Mouse (Mus musculus) adrenal gland, adult 18-20 months (tissue): ENCODE data around the gene Ccdc180. TPM values are rescaled to one million over a fixed set of nuclear protein-coding genes. Genes with fewer than 3 reads are reported as not detected.
A peak's percentile ranks its signal among the peaks of the same experiment; 100 is the strongest.

ENCODE experiments used
- DNase-seq, 2 experiments: peaks; one replicate each; pipeline ENCODE4 v3.0.0; 2021 to 2022; ENCODE audit warnings: low spot score in 2 of 2
- long read RNA-seq, 2 experiments: library from polyadenylated mRNA; stranded (forward); transcript quantifications; one replicate each; pipeline ENCODE4 v2.0.0; 2021
- total RNA-seq, 2 experiments: library from RNA; stranded (reverse); gene quantifications; 1 replicate in 1 of 2; 2 replicates in 1 of 2; pipeline ENCODE4 v1.2.3; 2021

Ccdc180 gene
- total RNA-seq, result under 1 TPM in 1 of 2 experiments, not detected in 1; 0.10 TPM
- long read RNA-seq, experiment 1, result 0 reads
- long read RNA-seq, experiment 2, result 0 reads

DNA sequence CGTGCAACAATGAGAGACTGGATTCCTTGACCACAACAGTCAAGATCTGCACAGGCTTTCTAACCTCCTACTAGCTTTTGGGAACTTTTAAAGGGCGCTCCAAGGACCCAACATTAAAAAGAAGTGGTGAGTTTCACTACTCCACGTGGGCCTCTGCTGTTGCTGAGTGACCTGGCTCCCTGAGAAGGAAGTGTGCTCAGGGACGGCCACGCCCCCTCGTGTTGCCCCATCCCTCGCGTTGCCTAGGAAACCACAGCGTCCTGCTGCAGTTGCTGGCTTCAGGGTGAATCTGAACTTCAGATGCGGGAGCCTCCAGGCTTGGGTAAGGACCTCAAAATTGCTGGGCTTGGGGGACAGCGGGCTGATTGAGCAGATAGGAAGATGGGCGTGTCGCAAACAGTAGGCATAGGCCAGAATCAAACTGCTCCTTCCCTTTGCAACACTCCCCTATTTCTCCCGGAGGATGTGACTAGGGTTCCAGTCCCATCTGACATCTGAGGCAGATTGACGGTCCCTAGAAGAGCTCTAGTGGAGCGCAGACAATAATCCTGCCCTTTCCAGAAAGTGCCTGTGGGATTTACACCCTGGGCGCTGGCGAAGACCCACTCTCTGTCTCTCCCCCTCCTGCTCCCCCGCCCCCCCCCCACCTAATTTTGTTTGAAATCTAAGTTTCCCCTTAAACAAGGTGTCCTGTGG, at the start of gene Ccdc180:
Ccdc180 (plus strand) TSS at position 238 of the 696 bp plus-strand sequence.
- DNase-seq, result peak; percentile 74 to 83

DNA sequence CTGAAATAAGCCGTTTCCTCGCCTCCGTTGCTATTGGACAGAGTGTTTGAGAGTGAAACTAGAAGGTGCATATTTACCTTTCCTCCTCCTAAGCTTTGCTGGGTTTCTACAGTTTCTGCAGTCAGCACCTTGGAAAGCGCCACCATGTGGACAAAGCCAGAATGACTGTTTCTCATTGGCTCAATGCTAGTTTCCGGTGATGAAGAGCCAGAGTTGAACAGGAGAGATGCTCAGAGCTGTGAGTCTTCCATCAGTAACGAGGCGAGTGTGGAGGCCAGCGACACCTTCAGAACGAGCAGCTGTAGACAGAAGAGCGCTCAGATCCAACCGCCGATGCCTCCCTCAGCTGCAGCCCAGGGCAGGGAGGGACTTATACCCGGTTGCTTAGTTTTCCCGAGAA, 45.7 kb upstream of the Ccdc180 start:
- no peak for DNase-seq

DNA sequence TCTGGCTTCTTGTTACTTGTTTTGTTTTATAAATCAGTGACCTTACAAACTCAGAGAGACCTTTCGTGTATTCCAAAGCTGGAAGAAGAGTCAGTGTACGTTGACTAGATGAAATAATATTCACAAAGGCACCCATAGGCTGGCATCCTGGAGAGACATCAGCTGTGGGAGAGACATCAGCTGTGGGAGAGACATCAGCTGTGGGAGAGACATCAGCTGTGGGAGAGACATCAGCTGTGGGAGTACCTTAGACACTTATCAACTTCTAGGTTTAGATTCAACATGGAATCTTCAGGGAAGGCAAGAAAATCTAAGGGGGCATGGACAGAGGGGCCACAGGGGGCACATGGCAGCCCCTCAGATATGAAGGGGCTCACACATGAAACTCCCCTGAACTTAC, 43.8 kb upstream of the Ccdc180 start:
- no peak for DNase-seq

DNA sequence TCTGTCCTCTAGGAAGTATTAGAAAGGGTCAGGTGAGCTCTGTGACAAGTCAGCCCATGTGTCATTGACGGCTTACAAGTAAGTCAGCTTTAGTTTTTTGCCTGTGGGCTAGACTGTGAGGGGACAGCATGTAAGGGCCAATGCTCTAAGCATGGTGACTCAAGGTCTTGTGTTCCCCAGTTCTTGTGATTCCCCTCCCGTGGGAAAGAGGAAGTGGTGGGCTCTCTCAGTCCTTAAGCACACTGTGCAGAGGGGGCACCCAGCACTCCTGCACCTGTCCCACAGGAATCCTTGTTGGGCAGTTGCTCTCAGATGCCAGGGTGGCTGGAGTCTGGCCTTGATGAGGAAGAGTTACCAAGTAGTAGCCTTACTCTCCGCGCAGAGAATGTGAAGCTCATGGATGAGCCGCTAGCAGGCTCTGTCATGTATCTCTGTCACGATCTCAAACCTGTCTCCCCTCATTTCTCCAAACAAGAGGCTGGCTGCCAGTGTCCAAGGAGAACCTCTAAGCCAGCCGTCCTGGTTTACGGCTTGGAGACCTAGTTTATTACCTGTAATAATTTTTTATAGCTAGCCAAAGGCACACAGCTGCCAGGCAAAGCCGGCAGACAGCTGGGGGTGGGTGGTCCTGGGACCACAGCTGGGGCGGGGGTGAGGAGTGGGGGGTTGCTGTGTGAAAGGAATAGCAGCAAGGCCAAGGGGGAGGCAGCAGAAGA, 41.8 kb upstream of the Ccdc180 start, which contains the start of gene Stra6l:
Stra6l (plus strand) TSS at position 556 of the 716 bp plus-strand sequence.
- DNase-seq, result no peak

DNA sequence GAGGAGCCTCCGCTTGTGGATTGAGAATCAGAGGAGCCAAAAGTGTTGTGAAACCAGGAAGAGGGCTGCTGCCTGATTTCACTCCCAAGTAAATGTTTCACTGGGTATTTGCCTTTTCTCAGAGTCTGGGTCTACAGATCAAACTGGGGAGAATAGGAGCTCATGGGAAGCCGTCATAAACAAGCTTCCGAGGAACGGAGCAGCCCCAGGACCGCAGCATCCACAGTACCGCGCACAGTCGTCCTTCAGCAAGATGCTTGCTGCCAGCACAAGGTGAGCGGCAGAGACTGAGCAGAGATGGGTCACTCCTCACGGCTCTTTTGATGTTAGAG, 41.3 kb upstream of the Ccdc180 start:
- no peak for DNase-seq

DNA sequence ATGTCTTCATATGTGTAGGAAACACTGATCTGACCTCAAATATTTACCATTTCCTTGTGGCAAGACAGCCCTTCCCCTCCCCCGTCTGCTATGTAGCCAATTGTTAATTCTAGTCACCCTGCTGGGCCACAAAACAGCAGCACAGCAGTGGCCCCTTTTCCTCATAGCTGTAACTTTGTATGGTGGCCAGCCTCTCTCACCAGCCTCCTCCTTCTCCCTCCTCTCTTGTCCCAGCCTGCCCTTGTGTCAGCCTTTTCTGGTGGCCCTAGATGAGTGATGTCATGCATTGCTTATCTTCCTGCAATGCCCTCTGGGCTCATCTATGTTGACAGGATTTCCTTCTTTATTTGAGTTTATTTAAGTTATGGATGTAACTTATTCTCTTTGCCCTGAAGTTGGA, 40.7 kb upstream of the Ccdc180 start:
- no peak for DNase-seq

DNA sequence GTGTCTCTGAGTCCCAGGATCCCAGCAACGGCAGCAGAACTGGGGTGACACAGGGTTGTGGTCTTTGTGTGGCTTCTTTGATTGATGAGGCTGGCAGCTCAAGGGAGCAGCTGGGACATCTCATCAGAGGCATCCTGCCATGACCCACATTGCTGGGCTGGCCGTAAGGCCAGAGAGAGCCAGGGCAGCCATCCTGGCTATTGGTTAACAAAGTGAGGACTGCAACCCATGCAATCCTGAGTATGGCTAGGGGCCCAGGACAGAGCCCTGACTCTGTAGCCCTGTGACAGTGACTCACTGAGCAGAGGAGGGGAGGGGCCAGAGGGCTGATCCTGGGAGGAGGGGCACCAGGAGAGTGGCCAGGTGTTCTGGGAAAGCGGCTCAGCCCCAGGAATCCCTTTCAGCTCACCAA, 38.5 kb upstream of the Ccdc180 start:
- DNase-seq, result peak; percentile 30 to 43

DNA sequence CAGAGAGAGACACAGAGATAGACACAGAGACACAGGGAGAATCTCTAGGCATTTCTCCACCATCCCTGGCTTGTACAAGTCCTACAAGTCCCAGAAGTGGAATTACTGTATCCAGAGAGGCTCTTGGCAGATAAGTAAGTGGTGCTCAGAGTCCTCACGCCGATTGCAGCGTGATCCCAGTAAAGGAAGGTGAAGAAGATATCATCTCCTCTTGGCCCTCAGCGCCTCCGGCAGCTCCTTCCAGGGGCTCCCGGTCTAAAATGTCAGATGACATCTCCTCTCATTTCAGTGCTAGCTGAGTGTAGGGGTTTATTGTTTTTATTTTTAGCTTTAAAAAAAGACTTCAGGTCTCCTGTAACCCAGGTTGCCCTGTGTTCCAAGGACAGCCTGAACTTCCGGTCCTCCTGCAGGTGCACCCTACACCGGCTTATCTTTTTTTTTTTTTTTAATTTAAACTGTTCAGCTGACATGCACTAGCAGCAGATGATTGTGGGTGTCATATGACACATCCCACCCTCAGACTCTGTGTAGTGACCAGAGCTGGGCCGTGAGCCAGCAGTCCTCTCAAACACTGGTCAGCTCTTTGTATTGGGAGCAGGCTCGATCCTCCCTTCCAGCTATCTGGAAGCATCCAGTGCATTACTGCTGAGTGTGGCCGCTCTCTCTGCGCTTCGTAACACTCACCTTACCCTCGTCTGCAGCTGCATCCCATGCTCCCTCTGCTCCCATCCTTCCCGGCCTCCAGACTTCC, 36.4 kb upstream of the Ccdc180 start:
- no peak for DNase-seq

DNA sequence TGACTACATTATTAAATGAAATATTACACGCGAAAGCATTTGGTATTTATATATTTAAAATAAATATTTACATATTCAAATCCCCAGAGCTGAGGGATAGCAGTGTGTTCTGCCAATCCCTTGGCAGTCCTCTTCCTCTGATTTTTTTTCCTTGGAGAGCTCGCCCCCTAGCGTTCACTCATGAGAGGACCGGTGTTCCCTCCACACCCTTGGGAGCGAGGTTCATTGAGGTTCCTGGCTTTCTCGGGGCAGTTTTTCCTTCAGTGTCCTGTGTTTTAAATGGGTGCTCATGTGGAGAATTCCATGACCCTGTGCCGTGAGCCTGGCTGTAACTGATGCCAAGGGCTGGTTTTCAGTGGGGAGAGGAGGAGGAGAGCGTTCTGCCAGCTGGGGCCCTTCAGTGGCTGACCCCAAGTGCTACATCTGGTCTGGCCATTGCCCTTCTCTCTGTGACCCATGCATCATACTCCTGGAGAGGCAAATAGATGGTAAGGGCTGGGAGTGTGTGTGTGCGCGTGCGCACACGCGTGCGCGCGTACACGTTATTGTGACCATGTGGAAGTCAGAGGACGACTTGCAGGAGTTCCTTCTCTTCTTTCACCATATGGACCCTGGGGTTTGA, 34.2 kb upstream of the Ccdc180 start:
- peak; percentile 74 to 77 for DNase-seq

DNA sequence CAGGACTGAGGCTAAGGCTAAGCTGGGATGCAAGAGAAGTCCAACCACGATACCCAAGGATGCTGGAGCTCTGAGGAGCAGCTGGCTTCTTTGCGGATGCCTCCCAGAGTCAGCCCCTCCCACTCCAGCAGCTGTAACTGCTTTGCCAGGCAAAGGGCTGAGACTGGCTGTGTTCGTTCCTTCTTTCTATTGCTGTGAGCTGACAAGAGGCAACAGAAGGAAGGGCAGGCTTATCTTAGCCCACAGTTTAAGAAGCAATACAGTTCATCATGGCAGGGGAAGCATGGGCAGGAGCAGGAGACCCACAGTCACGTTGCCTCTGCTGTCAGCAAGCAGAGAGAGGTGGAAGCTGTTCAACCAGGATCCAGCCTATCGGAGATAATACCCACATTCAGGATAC, 28.9 kb upstream of the Ccdc180 start:
- DNase-seq, result no peak

DNA sequence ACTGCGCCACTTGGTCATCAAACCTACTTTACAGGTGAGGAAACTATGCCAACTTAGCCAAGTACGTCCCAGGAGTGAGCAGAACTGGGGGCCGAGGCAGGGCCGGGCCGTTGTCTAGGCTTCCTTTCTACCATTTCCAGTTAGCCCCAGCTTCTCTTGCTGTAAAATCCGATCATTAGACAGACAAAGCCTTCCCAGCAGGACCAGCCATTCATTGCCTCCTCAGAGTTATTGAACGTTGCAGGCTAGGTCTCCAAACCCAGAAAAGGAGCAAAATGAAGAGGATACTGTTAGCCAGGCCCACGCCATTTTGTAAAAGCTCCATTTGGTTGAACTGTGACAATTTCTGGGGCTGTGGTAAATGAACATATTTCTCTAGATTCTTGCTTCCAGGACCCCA, 22.7 kb upstream of the Ccdc180 start:
- no peak for DNase-seq

DNA sequence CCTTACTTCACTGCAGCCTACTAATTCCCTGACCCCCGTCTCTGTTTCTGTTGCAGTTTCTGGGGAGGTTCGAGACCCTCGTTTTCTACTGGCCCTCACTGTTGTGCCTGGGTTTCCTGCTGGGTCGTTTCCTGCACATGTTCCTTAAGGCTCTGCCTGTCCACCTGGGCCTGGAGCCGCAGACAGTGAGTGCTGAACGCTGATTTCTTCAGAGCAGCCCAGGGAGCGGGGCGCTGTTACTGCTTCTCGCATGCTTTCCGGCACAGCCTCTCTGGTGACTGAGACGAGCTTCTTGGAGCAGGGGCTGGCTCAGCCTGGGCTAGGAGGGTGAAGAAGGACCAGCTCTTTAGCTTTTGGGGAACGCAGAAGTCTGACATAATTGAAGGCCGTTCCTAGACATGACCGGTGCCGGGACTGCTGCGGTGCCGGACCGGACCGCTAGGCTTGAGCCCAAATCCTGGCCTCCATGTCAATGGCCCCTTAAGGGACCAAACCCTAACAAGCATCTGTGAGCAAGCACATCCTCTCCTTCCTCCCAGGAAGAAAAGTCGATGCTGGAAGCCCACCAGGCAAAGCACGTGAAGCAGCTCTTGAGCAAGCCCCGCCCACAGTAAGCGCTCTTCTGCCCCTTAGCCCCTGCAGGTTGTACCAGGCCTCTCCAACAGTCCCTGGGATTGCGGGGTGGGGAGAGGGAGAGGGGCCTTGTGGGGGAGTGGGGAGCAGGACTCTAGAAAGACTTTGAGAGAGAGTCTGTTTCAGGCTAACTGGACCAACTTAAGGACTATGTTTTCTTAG, 20.9 kb upstream of the Ccdc180 start:
- DNase-seq, result no peak

DNA sequence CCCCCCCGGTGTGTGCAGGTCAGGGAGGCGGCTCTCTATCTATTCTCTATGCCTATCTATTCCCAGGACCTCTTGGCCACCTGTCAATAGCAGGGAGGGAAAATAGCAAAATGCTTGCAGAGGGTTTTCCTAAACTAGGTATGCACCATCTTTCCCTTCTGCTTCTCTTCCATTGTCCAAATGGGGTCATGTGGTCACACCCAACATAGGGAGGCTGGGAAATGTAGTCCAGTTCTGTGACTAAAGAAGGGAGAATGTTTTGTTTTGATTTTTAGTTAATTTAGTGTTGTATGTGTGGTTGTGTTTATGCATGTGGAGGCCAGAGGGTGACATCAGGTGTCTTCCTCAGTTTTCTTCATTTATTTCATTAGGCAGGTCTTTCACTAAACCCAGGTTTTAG, 18.0 kb upstream of the Ccdc180 start:
- DNase-seq, result no peak

DNA sequence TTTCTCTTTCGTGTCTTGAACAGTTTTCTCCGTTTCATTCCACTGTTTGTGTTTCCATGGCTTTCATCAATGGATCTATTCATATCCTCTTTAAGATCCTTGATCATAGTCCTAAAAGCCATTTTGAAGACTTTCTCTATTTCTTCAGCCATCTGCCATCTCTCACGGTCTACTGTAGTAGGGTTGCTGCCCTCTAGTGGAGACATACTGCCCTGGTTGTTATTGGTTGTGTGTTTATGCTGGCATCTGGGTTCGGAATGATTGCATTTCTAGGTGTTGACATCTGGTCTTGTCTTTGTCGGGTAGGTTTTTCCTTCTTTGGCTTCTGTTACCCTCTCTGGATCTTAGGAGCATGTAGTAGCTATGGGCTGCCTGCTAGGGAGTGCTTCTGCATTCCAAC, 11.2 kb upstream of the Ccdc180 start:
- peak in 1 of 2 experiments; percentile 51 for DNase-seq

DNA sequence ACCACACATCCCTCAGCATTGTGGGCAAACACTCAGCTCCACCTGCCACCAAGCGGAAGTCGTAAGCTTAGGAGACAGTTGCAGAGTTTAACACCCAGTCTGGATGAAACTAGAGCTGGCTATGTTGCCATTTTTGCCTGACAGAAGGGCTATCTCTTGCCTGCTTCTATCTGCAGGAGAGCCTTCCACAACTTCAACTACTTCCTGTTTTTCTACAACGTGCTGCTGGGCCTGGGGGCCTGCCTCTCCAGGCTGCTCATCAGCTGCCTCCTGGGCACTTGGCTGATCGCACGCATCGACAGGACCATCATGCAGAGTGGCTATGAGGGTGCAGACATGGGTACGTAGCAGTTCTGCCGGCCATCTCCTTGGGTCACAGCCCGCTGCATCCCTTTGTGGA, 7.6 kb upstream of the Ccdc180 start:
- no peak for DNase-seq

DNA sequence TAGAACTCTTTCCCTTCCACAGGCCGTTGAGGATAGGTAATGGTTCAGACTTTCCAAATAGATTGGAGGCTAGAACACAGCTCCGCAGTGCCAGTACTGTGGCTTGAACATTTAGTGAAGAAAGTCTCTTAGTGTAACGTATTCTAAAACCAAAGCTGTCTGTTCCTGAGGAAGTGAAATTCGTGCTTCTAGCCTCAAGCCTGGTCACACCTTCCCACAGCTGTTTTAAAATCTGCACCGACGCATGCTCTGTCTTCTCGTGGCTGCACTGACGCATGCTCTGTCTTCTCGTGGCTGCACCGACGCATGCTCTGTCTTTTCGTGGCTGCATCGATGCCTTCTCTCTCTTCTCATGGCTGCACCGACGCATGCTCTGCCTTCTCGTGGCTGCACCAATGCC, 6.9 kb upstream of the Ccdc180 start:
- DNase-seq, result no peak

DNA sequence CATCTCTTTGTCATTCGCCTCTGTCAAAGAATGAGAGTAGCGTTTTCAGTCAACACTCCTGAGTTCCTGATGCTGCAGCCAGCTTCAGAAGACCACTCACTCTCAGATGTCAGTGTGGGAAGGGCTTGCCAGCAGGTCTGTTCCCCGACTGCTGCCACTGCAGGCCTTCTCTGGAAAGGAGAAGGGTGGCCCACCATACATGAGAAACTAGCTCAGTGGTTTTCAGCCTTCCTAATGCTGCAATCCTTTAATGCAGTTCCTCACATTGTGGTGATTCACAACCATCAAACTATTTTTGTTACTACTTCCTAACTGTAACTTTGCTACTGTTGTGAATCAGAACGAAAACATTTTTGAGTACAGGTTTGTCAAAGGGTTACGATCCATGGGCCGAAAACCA, 616 bp upstream of the Ccdc180 start:
- no peak for DNase-seq

DNA sequence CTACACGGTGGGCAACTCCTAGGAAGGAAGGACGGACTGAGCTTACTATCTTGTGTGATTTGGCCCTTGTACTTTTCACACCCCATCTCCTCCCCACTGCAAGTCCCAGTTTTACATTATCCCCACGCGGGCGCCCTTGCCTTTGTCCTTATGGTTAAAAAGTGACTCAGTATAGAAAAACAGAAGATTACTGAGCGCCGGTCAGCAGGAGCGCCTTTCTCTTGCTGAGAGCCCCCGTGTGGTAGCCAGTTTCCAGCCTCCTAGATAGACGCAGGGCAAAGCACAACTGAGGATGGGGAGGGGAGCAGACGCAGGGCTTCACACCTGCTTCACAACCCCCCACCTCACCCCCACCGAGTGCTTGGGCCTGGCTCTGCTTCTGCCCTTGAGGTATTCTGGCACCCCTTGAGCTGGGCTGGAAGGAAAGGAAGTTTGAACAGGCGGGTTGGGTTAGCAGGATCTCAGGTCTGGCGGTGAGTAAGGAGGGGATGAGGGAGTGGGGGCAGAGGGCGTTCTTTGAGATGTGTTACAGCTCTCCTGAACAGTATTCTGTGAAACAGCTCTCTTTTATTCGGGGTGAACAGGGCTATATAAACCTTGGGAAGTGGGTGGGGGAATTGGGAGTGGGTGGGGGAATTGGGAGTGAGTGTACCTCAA, 6.5 kb downstream of the Ccdc180 start:
- no peak for DNase-seq

DNA sequence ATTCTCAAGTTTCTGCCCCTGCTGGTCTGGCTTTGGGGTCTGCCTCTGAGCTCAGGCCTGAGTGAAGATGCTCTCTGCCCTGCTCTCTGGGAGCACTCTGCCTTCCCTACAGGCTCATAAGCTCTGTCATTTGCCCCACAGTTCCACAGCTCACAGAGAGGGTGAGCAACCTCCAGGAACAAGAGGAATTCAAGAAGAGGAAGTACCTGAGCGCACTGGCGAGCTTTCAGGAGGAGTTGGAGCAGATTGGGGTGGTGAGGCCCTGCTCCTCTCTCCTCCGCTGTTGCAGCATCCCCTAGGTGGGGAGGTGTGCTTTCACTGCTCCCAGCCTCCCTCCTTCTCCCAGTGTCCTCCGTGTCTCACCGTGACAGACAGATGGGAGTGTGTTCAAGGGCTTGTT, 8.3 kb downstream of the Ccdc180 start:
- no peak for DNase-seq

DNA sequence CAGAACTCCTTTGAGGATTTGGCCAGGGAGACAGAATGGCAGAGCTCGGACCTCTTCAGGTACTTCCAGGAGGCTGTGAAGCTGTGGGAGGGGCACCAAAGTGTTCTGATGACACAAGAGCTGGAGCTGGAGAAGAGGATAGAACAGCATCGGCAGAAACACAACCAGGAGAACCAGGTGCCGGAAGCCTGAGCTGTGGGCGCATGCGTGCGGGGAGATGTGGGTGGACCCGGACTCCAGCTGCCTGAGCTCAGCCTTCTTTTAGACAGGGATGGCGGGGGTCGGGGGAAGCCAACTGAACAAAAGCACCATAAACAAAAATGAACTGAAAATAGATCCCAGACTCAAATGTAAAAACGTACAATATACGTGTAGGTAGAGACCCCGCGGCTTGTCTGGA, 19.2 kb downstream of the Ccdc180 start:
- no peak for DNase-seq
